Mouse (Mus musculus) brain, embryonic 18.5 days (tissue): ENCODE measurements at regions not wholly inside any gene's neighbourhood (a gene's known extent, or its start where the extent isn't known, plus 50 kb on each side); places are given as distances from the start of the nearest gene placed in this dataset.

Experiments
- DNase-seq: peaks from one replicate; pipeline ENCODE4 v3.0.0-alpha.2; 2012; ENCODE audit warnings: low read depth, low spot score

DNA sequence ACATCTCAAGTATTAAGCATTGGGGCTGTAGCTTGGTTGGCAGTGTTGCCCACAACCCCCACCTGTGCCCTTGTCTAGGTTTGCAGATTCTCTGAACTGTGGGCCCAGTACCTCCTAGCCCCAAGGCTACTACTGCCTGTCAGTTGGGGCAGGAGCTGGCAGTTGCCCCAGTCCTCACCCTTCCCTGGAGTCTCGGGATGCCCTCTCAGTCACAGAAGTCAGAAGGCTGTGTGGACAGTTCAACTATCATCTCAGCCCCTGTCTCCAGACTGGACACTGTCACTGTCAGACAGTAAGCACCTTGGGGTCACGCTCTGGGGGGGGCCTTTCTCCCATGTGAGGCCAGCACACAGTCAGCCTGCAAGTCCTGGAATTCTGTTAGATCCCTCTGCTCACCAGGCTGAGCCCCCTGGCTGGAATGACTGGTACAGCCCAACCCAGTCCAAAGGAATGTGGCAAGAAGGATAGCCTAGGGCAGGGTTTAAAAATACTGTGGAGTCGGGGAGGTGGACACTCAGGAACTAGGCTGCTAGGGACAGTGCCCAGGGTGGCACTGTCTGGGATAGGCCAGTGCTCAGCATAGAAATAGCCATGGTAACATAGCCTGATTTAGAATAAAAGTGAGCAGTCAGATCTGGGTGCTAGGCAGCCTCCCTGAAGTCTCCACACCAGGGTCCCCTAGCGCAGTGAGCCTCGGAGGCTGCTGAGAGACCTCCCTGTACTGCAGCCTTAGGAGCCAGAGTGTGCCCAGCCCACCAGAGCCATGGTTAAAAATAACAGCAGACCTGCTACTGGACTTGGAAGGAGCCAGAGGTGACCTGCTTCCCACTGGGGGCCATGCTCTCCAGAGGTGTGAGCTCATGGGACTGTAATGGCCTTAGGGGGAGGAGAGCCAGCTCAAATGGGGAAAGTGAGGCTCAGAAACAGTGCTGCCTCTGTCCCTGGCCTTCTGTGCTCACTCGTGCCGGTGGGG is 83.1 kb upstream of the Ptpn1 start:
- DNase-seq: no peak

DNA sequence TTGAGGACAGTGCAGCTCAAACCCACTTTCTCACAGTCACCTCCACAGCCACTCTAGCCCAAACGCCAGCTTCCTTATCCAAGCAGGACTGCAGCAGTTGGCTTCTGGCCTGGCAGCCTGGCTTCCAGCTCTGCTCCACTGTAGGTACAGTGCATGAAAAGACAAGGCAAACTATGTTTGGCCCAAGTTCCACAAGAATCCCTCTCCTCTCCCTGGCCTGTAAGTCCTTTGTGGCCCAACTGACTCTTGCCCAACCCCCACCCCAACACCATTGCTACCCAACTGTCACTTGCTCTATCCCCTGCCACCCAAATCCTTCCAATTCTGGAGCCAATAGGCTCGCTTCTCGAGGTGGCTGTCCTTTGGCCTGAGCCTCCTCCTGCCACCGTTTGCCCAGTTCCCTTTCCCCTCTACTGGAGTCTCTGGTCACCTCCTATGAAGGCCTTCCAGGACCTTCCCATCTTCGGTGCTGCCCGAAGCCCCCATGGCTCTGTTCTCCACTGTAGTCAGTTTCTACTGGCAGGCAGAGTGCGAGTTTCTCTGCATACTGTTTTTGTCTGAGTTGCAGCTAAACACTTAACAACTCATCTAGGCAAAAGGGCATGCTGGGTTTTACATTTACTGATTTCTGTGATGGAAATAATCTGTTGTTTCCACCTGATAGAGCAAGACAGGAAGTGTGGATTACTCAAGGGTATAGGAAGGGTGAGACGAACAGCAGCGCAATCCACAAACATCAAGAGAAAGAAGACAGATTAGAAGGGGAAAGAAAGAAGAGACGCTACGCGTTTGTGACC is 84.4 kb upstream of the Ptpn1 start:
- no peak for DNase-seq

DNA sequence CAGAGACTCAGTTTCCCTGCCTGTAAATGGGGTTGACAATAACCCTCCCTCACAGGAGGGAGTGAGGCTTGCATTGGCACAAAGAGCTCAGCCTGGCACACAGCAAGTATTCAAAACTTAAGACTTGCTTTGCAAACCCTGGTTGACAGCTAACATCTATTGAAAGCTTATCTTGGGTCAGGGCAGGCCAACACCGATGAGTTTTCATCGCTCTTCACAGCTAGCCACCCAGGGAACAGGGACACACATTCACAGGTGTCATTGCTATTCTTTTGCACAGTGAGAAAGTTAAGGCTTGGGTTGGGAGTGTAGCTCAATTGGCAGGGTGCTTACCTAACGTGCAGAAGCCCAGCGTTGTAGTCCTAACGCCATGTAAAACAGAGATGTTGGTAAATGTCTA is 86.5 kb upstream of the Ptpn1 start:
- DNase-seq: no peak

DNA sequence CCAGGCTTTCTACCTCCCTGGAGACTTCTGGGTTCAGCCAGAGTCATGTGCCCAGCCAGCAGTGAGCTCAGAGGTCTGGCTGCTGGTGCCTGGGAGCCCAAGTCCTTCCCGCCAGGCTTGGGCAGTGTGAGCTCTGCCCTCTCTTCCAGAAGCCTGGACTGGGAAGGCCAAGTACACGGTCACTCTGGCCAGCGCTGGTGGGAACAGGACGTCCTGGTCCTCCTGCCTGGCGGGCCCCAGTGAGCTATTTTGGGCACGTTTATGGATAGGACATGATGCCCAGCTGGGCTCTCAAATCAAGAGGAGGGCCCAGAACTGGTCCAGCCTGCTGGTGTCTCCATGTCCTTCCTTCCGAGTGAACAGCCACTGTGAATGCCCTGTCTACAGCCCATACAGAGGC is 87.3 kb upstream of the Ptpn1 start:
- DNase-seq: no peak

DNA sequence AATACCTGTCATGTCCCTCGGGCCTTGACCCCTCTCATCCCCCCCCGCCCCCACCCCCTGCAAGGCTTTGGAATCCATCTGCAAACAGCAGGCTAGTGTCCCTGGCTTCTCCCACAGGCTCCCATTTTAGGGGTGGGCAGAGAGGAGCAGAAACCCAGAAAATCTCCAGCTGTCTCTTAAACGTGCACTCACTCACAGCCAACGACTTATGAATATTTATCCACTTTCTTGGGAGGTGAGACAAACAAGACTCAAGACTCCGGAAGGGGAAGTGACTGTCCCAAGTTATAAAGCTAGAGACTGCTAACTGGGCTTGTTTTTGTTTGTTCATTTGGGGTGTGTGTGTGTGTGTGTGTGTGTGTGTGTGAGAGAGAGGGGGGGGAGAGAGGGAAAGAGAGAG is 87.9 kb upstream of the Ptpn1 start:
- no peak for DNase-seq

DNA sequence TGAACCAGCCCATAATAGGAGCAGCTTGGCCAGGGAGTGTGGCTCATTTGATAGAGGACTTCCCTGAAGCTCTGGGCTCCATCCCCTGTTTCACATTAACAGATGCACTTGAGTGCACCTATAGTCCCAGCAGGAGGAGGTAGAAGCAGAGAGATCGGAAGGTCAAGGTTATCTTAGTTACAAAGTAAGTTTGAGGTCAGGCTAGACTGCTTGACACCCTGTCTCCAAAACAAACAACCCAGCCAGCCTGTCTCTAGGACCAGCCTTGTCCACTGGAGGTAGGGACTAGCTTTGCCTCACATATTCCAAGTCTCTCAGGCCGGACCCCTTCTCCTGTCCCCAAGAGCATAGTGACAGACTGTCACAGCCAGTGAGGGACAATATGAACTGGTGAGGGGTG is 88.9 kb upstream of the Ptpn1 start:
- no peak for DNase-seq

DNA sequence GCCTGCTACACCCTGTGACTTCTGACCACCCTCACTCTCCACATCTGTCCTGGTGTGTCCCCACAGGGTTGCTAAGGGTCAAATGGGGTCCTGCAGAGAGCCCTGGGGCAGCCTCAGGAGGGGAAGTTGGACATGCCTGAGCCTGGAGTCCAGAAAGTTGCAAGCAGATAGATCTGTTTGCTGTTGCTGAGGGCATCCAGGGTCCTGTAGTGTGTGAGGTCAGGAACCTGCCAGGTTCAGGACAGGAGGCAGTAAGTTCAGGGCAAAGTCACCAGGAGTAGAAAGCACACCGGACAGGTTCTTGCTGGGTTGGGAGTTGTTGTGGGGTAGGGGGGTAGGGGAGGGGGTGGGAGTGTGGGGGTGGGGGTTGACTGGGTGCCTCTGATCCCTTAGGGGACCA is 89.4 kb upstream of the Ptpn1 start:
- no peak for DNase-seq

DNA sequence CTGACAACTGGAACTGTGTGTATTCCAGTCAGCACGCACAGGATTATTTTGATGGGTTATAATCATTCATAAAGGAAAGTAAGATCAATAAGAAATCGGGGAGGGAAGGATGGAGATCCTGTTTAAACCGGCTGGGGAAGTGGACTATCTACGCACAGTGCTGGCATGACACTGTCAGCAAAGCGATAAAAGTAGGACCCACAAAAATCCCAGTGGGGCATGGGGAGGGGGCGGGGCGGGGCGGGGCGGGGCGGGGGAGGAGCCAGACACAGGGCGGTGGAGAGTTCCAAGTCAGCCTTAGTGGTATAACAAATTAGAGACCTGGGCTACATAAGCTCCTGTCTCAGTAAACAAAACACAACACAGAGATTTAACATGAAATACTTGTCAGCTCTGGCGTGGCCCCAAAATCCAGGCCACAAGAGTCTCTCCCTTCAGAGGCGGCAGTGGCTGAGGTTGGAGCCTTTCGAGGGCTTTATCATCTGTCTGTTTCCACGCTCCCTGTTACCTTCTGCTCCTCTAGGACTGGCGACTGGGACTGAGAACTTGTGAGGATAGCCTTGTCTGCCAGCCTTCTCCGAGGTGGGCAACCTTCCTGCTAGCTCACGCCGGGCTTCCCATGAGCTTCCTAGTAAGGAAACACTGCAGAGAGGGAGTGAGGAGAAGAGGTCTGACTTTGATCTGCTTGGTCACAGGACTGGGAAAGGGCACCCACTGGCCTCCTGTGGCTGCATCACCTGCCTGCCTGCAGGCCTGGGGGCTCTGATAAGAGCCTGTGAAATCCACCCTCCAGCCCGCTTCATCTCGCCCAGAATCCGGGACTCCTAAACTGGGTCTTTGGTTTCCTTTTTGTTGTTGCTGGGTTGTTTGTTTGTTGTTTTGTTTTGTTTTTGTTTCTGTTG is 90.3 kb upstream of the Ptpn1 start:
- DNase-seq: no peak

DNA sequence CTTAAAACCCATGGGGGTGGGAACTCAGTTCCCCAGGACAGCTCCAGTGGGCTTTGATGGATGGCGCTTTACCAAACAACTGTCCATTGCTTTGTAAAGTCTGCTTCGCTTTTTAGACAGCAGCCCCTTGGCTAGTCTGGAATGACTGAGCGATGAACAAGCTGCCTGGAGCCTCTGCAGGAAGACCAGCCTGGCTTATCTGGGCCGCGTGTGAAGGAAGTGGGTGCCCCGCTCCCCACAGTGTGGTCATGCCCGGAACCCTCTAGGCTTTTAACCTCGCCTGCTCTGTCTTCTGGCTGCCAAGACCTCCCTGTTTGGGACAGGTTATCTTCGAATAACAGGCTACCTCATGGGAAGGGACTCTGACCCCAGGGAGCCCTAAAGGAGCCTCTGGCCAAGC is 91.5 kb upstream of the Ptpn1 start:
- no peak for DNase-seq

DNA sequence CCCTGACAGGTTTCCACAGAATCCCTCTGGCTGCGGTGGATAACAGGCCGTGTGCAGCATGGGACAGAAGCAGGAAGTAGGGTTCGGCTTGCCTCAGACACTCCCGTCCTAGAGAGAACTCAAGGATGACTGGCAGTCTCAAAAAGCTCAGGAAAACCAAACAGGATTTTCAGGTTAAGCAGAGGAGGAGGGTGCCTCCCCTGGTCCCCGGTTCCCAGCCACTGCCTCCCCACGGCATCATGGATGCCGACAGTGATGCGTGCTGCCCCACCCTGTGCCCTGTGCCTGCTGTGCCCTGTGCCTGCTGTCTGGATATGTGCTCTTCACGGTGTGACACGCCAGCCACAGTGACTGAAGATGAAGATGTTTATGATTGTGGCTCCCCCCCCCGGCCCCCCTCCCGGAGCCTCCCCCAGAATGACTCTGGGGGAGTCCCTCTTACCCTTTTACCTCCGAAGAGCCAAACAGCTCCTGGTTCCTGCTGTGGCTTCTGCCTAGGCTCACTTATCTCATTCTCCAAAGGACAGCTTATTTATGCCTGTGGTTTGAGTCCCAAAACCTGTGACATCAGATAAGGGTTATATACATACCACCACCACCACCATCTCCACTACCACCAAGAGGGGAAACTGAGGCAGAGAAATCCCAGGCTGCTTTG is 92.4 kb upstream of the Ptpn1 start:
- no peak for DNase-seq

DNA sequence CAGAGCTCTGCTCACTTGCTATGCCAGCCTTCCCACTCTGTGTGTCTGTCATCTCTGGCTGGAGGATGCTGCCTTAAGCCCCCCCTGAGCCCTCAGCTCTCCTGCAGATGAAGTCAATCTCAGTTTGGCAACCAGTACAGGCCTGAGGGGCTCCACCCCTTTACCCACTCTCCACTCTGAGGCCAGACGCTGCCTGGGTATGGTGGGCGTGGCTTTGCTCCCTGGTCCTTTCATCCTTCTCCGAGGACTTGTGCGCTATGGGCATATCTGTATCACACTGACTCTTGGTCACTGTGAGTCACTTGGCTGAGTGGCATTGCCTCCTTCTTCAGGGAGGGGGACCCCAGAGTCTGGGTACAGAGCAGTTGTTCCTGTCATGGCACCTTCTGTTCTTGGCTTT is 94.3 kb upstream of the Ptpn1 start:
- DNase-seq: no peak

DNA sequence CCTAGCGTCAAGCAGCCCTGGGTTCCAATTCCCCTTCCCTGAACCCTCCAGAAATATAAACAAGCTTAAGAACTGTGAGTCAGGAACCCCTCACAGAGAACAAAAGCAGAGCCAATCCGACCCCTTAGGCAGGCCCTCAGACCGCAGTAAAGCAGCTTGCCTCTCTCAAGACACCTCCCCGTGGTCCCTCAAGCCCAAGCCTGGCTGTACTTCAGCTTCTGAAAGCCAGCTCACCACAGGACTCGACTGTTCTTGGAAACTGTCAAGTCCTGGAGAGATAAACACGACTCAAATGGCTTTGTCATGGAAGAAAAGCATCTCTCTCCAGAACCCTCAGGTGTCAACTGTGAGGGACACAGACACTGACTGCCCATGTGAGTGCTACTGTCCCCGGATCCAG is 95.2 kb upstream of the Ptpn1 start:
- no peak for DNase-seq

DNA sequence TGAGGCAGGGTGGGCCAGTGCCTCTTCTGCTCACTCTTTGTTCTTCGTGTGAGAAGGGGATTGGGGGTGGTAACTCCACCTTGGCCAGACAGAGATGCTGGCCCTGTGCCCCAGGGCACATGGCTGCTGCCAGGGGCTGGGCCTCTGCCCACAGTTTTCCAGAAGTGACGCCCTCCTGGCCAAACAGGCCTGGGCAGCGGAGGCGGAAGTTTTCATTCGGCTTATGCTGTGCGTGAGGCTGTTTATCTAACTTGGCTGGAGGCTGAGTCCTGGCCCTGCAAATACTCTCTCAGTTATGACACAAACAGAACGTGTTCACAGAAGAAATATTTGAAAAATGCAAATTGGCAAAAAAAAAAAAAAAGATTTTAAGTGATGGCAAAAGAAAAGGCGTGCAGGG is 97.3 kb upstream of the Ptpn1 start:
- DNase-seq: no peak

DNA sequence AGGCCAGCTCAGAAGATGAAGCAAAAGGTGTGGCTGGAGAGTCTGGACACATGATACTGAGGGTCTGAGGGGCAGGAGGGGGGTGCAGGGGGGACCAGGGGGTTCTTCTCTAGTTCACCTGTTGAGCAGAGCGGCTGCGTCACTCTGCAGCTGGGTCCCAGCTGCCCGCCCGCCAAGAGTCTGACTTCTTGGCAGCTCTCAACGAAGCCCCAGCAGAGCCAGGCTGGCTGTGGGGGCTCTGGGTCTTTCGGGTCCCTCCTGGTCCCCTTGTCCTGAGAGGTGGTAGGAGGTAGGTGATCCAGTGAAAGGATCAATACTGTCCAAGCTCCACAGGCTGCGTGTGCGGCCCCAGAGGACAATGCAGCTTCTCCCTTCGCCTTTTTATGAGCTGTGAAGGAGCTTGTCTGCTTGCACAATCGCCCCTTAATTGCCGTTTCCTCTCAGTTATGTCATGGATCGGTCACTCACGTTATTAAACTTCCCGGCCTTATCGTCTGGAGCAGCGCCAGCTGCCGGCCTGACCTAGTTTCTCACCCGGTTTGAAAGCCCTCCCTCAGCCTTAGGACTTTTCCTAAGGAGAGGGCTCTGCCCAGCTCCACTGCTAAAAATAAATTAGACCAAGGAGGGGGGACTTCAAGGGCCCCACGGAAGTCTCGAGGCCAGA is 98.4 kb upstream of the Ptpn1 start:
- DNase-seq: no peak

DNA sequence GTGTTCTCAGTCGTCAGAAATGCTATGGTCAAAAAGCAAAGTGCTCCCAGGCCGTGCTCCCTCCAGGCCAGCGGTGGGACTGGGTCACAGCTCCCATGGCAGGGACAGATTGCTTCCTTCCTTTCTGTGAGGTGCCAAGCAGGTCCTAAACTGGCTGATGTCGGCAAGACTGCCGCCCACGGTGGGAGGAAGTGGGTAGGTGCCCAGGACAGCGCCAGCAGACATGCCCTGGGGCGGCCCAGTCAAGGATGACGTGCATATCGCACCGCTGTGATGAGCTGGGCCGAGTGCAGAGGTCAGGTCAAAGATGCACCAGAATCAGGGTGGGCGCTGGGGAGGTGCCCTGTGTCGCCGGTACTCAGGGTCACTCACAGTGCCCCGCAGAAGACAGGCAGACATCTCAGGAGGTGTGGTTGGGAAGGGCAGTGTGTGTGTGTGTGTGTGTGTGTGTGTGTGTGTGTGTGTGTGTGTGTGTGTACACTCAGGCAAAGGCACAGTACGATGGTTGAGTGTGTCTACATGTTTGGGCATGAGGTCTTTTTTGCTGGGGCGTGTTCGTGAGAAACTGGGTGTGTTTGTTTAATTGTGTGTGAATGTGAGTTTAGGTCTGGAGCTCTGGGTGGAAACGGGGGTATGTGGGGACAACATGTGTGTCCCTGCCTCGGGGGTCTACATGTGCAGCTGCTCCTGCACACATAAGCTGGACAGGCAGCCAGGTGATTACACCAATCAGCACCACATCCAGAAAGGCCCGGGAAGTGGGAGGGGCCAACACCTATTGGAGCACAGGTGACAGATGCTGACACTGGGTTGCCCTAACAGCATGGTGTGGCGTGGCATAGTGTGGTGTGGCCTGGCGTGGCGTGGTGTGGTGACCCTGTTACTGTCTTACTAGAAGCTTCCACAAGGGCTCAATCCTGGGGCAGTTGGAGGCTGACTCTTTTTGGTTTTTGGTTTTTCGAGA is 100.5 kb upstream of the Ptpn1 start:
- no peak for DNase-seq

DNA sequence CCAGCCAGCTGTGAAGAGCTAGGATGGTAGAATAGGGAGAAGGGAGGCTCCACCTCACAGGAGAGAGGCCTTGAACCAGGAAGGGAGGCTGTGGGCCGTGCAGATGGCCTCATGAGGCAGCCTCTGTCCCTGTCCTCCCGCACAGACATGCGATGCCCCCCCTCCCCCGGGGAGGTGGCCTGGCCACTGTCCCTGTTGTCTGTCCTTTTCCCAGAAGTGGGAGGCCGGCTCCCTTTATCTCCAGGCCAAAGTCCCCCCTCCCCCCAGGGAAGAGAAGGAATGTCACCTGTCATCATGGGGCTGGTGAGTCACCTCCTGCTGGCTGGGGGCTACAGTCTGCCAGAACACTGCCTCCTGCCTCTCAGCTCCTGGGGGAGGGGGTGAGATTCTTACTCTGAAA is 103.6 kb upstream of the Ptpn1 start:
- no peak for DNase-seq

DNA sequence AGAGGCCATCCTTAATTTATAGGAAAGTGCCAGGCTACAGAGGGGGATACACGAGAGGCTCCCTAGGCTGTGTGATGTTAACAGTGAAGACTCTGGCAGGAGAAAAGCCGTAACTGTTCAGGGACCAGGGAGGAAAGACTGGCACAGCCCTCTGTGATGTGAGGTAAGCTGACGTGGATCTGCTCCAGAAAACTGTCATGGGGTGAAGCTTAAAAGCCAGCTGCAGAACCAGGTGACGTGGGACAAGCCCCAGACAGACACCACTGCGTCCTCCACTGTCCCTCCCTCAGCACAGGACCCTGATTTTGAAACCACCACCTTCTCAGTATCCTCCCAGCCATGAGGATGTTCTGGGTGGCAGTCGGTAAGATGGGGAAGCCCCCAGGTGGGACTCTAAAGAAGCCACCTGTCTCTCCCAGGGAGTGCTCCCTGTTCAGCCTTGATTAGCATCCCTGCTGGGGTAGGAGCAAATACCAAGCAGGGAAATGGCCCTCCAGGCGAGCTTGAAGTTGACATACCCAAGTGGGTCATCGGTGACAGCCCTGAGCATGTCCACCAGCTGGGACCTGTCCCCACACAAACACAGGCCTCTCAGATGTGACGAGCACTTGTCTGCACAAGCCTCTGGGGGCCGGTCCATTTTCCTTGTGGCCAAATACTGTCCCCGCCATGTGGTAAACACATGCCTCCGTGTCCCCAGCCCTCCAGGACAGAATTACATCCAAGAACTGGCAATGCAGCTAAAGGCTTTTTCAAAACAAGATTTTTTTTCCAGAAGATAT is 104.7 kb upstream of the Ptpn1 start:
- DNase-seq: no peak

DNA sequence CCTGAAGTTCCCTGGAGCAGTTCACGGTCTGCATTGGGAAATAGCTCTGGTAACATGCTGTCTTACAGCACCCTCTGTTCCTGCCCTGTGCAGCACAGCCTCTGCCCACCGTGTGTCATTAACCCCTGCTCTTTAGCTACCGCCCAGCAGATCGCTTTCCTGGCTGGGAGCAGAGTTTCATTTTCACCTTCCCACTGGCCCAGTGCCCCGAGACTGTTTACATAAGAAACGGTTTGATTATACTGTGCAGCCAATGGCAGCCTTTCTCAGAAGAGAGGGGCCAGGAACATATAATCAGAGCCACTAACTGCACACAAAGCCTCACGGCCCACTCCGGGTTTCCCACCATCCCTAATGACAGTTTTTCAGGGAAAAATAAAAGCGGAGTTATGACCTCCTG is 108.3 kb upstream of the Ptpn1 start:
- DNase-seq: no peak

DNA sequence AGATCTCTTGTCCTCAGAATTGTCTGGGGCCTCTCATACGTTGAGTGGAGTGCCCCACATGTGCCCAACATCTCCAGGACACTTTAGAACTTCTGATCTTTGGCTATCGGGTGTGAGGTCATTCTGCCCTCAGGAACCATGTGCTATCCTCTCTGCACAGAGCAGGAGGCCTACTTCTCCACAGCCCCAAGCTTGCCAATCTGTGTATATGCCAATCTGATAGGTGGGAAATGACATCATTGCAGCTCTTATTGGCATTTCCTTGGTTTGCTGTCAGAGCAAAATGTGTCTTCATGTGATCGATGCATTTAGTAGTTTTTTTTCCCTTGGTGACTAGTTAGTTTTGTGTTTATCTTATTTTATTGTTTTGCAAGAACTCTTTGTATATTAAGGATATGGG is 108.8 kb upstream of the Ptpn1 start:
- DNase-seq: no peak
